Mouse (Mus musculus) stomach, postnatal 0 days (tissue): ENCODE results near the gene Gabarapl2. TPM values are rescaled to one million over a fixed set of nuclear protein-coding genes. Genes with fewer than 3 reads are reported as not detected.
A peak's percentile ranks its signal among the peaks of the same experiment; 100 is the strongest.

Experiments used
- ATAC-seq: fragments of 200-750 bp; cut with Nextera tagmentation; 2 replicates; pipeline ENCODE4 v1.8.0; 2017; ENCODE audit not compliant: low FRiP score, low TSS enrichment
- DNase-seq: peaks from one replicate; pipeline ENCODE4 v3.0.0-alpha.2; 2016; ENCODE audit warnings: low spot score
- H3K27ac ChIP-seq: fragments of 300-500 bp; sonication (generic); replicated peaks from 2 replicates; pipeline ENCODE4 v1.5.1; 2014; ENCODE audit warnings: mild to moderate bottlenecking, control low read depth
- H3K27me3 ChIP-seq: fragments of 300-500 bp; sonication (generic); 2 replicates; pipeline ENCODE4 v1.6.1; 2014; ENCODE audit warnings: low read length; ENCODE audit not compliant: control insufficient read depth, insufficient read depth
- H3K36me3 ChIP-seq: fragments of 300-500 bp; sonication (generic); 2 replicates; pipeline ENCODE4 v1.6.1; 2014; ENCODE audit warnings: low read length, mixed read lengths; ENCODE audit not compliant: control insufficient read depth, insufficient read depth
- H3K4me1 ChIP-seq: fragments of 300-500 bp; sonication (generic); replicated peaks from 2 replicates; pipeline ENCODE4 v1.6.1; 2014; ENCODE audit warnings: antibody characterized with exemption; ENCODE audit not compliant: control insufficient read depth, insufficient read depth
- H3K4me2 ChIP-seq: fragments of 300-500 bp; sonication (generic); replicated peaks from 2 replicates; pipeline ENCODE4 v1.6.1; 2014; ENCODE audit warnings: low read depth, mild to moderate bottlenecking, control low read depth, moderate library complexity
- H3K4me3 ChIP-seq: fragments of 300-500 bp; sonication (generic); 2 replicates; pipeline ENCODE4 v1.5.1; 2014; ENCODE audit warnings: low read depth, low read length, control low read depth
- H3K9ac ChIP-seq: fragments of 300-500 bp; sonication (generic); 2 replicates; pipeline ENCODE4 v1.6.1; 2014; ENCODE audit warnings: mild to moderate bottlenecking, low read length, control low read depth, mixed read lengths
- H3K9me3 ChIP-seq: fragments of 300-500 bp; sonication (generic); 2 replicates; pipeline ENCODE4 v1.6.1; 2016; ENCODE audit warnings: low read length; ENCODE audit not compliant: control insufficient read depth
- CTCF ChIP-seq: IDR thresholded peaks from 2 replicates; pipeline ENCODE4 v1.5.1; 2016; ENCODE audit warnings: antibody characterized with exemption, low read depth, mild to moderate bottlenecking, moderate library complexity
- EP300 ChIP-seq: optimal IDR thresholded peaks from 2 replicates; pipeline ENCODE3; 2016; ENCODE audit warnings: antibody characterized with exemption
- WGBS: fragments of 180-500 bp; shearing (Covaris S2); extraction: QIAGEN DNeasy Blood & Tissue Kit; methylation state at CpG from one replicate; pipeline ENCODE4 v1.1.7; 2014; 5-methylcytosine and 5-hydroxymethylcytosine counted together
- polyA plus RNA-seq: library from polyadenylated mRNA; unstranded; fragments of >200 nt; fragmentation: Nextera tagmentation; extraction: Ambion mirVana; gene quantifications from 2 replicates; pipeline ENCODE4 v1.2.1, GENCODE M21; 2015

Gabarapl2 gene
- polyA plus RNA-seq, 1 experiment from 2014 or later, result 290 TPM

GRCm38 (mm10) chr8:111978147-111978546, 37.6 kb downstream of the Gabarapl2 start:
- no peak for DNase-seq

GRCm38 (mm10) chr8:111982116-111982515, 41.6 kb downstream of the Gabarapl2 start:
- TF ChIP-seq EP300 (no peak), CTCF (peak; percentile 57)
- H3K9ac ChIP-seq, result no peak overlapping the region
- DNase-seq, result peak; percentile 38
- H3K4me1 ChIP-seq, result no peaks in the 10 kb centered on the region
- H3K9me3 ChIP-seq, result no peaks in the 10 kb centered on the region
- no peak overlapping the region for H3K4me2 ChIP-seq
- no peaks in the 10 kb centered on the region for H3K27me3 ChIP-seq
- WGBS, result 73% methylated on average over 7 of the region's 7 CpGs
- H3K36me3 ChIP-seq, result peaks cover 3% of the 10 kb centered on the region; the same call in 1 of the 2 replicates
- no peak overlapping the region for H3K27ac ChIP-seq
- H3K4me3 ChIP-seq, result no peak overlapping the region
- ATAC-seq, result no peak

More at GRCm38 (mm10) chr8:111978147-111978546, 37.6 kb downstream of the Gabarapl2 start:
- ATAC-seq, result no peak
- Histone ChIP-seq H3K36me3 (peaks cover 3% of the 10 kb centered on the region; the same call in 1 of the 2 replicates), H3K4me3 (no peak overlapping the region), H3K4me2 (no peak overlapping the region), H3K9me3 (no peaks in the 10 kb centered on the region), H3K27me3 (no peaks in the 10 kb centered on the region), H3K4me1 (no peaks in the 10 kb centered on the region), H3K27ac (no peak overlapping the region), H3K9ac (no peak overlapping the region)
- no peak for TF ChIP-seq CTCF
- no peak for TF ChIP-seq EP300
- 55% methylated on average over 10 of the region's 10 CpGs for WGBS

GRCm38 (mm10) chr8:111984511-111984910, 44.0 kb downstream of the Gabarapl2 start:
- ATAC-seq (0 out of 2 replicates have a peak, but pooled peaks have one; percentile 27), DNase-seq (peak; percentile 26)
- H3K27me3 ChIP-seq, result no peaks in the 10 kb centered on the region
- no peak for TF ChIP-seq EP300
- TF ChIP-seq CTCF, result no peak
- no peak overlapping the region for H3K9ac ChIP-seq
- H3K4me3 ChIP-seq, result no peak overlapping the region
- H3K4me2 ChIP-seq, result no peak overlapping the region
- peaks cover 7% of the 10 kb centered on the region; the same call in 1 of the 2 replicates for H3K36me3 ChIP-seq
- WGBS, result 62% methylated on average over 10 of the region's 10 CpGs
- no peaks in the 10 kb centered on the region for H3K9me3 ChIP-seq
- no peaks in the 10 kb centered on the region for H3K4me1 ChIP-seq
- H3K27ac ChIP-seq, result no peak overlapping the region

GRCm38 (mm10) chr8:111989911-111990310, 49.4 kb downstream of the Gabarapl2 start:
- Histone ChIP-seq H3K4me1 (no peaks in the 10 kb centered on the region), H3K4me2 (no peak overlapping the region), H3K9ac (no peak overlapping the region), H3K9me3 (no peaks in the 10 kb centered on the region), H3K36me3 (peaks cover 18% of the 10 kb centered on the region; the same call in 1 of the 2 replicates), H3K27ac (no peak overlapping the region), H3K27me3 (no peaks in the 10 kb centered on the region), H3K4me3 (no peak overlapping the region)
- WGBS, result 11% methylated on average over 7 of the region's 7 CpGs
- peak; percentile 51; the same call in 1 of the 2 replicates for ATAC-seq
- TF ChIP-seq EP300 (no peak), CTCF (peak; percentile 91)
- DNase-seq, result peak; percentile 84

GRCm38 (mm10) chr8:111991278-111991677, 50.8 kb downstream of the Gabarapl2 start:
- H3K4me2 ChIP-seq, result peak overlapping the region; percentile 94
- DNase-seq, result no peak
- no peak for TF ChIP-seq EP300
- TF ChIP-seq CTCF, result no peak
- H3K27me3 ChIP-seq, result no peaks in the 10 kb centered on the region
- H3K9ac ChIP-seq, result peak overlapping the region; percentile 79
- H3K9me3 ChIP-seq, result no peaks in the 10 kb centered on the region
- no peak for ATAC-seq
- peaks cover 26% of the 10 kb centered on the region for H3K36me3 ChIP-seq
- H3K27ac ChIP-seq, result no peak overlapping the region
- WGBS, result 49% methylated on average over 8 of the region's 8 CpGs
- peak overlapping the region; percentile 73 for H3K4me3 ChIP-seq
- no peaks in the 10 kb centered on the region for H3K4me1 ChIP-seq

GRCm38 (mm10) chr8:111992013-111992702, 51.7 kb downstream of the Gabarapl2 start, which contains the start of gene Adat1:
Gene Adat1, minus strand, starts transcription at chr8:111992302.
- Histone ChIP-seq H3K27me3 (no peaks in the 10 kb centered on the region), H3K4me2 (peak within 1 kb of the TSS; percentile 94), H3K4me1 (no peaks in the 10 kb centered on the region), H3K9me3 (no peaks in the 10 kb centered on the region), H3K36me3 (peaks cover 31% of the 10 kb centered on the region), H3K9ac (peak within 1 kb of the TSS; percentile 79), H3K27ac (no peak within 1 kb of the TSS), H3K4me3 (peak within 1 kb of the TSS; percentile 73)
- peak; percentile 90 for DNase-seq
- 3% methylated on average over 32 of the region's 33 CpGs for WGBS
- peak; percentile 95 for ATAC-seq
- TF ChIP-seq CTCF, result peak; percentile 31; the same call in 1 of the 2 replicates
- no peak for TF ChIP-seq EP300
